Mouse (Mus musculus) hindlimb bud, embryonic 11.5 days (tissue): Measurements from ENCODE around the gene Ggact.
A peak's percentile ranks its signal among the peaks of the same experiment; 100 is the strongest.

Experiments used
- DNase-seq: peaks from one replicate; pipeline ENCODE4 v3.0.0-alpha.2; 2012; ENCODE audit warnings: low read depth, low spot score; ENCODE audit errors: extremely low spot score

Gene Ggact

DNA sequence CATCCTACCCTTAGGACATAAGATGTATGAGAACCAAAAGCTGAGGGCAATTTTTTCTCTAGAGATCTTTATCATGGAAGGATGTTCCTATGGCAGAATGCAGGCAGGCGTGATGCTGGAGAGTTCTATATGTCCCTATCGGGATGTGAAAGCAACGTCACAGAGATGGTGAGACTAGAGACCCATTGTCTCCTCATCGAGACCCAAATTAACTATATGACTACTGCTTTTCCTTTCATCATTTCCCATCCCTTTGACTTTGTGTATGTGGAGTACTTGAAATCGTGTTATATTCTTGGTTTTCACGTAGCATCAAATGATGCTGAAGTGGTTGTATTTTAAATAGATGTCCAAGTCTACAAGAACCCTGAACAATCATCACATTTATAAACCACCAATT lies at the start of gene Ggact:
Gene Ggact (minus strand): TSS at position 101 of the 400 bp plus-strand sequence.
- DNase-seq = no peak

DNA sequence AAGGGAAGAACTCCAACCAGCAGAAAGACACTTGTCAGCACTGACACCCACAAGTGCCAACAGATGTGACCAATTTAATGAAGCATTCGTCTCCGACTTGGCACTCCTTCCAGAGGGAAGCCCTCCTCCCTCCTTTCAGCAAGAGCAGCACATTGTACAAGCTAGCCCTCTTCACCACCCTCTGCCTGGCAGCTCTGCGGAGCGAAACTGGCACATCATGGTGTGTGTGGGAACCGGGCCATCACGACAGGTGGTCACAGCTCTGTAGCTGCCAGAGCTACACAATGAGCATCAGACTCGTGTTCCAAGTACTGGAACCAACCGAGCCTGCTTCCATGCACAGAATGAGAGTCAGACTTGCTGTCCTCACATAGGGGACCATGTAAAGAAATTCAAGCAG lies 44.4 kb upstream of the Ggact start:
- no peak for DNase-seq

DNA sequence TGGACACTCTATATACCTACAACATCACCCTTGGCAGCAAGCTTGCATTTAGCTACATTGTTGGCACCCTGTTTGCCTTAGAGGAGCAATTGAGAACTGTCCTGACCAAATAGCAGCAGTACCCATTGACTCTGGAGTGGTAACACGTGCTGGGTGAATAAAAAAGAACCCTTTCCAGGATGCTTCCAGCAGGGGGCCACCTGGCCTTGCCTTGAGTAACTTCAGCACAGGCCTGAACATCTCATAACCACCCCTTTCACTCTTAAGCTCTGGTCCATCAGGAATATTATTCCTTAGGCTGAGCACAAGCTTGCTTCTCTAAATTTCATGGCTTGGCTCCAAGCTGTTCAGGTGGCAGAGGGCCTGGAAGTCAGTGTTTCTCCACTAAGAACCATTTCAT lies 39.8 kb upstream of the Ggact start:
- DNase-seq = no peak

DNA sequence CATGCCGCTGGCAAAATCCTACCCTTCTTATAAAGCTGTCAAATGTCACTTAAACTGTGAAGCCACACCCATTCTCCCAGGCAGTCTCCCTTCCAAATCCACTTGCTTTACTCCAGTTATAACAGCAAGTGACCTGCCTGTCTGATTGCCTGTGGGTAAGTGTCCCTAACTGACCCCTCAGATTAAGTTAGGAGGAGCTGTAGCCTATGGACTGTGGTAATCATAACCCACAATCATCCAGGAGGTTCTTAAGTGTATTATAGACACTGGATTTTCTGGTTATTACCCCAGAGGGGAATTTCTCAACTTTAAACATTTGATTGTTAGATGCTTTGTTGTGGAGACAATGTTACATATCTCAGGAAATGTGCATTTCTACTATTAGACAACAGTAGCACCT lies 39.0 kb upstream of the Ggact start:
- no peak for DNase-seq

DNA sequence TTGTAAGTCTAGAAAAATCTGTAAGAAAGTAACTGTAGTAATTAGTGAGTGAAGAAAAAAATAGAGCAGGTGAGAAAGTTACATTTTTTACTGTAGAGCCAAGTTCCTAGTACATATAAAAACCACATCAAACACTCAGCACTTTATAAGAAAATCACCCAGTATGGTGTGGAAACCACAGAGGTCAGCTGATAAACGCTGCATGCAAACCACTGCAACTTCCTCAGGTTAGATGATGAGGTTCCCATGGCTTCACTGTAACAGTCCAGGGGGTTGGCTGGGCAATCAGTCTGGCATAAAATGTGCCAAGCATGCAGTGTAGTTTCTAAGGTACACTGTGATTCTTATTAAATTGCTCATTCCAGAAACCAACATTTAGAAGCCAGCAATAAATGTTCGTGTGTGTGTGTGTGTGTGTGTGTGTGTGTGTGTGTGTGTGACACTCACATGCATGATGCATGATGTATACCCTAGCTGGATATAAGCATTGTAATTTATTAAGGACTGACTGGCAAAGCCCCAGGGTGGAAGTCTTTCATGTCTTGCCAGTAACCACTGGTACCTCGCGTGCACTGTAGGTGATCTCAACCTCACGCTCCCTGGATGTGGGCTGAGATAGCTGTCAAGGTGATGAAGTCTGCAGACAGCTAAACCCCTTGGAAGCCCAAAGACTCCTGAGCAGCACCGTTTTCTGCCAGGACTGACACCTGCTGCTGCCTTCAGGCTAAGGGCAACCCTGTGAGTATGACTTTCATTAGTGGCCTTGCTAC lies 38.3 kb upstream of the Ggact start:
- no peak for DNase-seq

DNA sequence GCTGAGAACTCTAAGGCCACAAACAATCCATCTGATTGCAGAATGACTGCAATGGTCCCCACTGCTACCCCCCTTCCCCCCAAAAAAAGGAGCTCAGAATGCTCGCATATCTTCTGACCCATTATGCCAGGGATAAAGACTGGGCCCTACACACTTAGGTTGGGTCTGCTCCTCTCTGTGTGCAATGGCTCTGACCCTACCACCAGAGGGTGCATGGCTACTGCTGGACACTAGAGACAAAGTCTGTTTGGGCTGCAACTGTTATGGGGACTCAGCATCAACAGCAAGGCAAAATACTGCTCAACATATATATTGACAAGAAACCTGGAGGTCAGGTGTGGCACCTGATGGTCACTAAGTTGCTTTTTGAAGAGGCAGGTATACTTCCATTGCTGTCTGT lies 37.4 kb upstream of the Ggact start:
- DNase-seq = no peak

DNA sequence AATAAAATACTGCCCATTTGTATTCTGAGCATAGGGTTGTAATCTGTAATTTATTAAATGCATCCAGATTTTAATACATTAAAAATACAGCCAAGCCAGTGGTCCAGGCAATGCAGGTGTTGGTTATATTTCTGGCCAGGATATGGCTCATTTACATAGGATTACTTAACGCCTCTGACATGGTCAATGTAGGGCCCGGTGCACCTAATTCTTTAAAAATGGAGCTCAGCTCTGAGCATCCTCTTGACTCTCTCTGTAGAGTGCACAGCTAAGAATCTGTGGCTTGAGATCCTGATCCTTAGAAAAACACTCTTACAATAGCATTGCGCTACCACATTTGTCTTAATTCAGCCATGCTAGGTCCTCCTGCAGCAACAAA lies 29.9 kb upstream of the Ggact start:
- no peak for DNase-seq

DNA sequence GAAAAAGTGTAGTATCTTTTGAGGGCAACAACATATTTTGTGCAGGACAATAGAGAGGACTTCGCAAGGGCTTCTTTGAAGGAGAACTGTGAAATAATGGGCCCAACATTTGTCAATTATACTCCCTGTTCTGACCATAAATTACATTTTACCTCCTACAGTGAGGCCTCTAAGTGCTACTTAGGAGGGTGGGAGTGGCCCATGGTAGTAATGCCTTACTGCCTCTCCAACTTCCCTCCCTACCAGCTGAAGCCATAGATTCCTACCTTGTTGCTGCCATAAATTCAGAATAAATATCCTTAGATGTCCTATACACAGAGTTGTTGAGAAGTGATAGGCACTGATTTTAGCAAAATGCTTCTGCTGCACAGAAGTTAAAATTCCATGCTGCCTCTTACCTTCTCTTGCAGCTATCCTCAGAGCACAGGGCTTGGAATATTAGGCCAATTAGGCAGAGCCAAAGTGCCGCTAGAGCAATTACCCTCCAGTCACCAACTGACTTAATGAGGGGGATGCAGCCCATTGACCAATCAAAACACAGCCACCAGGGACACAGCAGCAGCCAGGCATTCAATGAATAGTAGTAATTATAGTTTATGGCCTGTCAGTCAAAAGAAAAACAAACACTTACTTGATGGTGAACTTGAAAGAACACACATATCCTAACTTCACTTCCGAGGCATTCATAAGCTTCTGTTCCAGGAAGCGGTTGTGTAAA lies 29.4 kb upstream of the Ggact start:
- DNase-seq = peak; percentile 44

DNA sequence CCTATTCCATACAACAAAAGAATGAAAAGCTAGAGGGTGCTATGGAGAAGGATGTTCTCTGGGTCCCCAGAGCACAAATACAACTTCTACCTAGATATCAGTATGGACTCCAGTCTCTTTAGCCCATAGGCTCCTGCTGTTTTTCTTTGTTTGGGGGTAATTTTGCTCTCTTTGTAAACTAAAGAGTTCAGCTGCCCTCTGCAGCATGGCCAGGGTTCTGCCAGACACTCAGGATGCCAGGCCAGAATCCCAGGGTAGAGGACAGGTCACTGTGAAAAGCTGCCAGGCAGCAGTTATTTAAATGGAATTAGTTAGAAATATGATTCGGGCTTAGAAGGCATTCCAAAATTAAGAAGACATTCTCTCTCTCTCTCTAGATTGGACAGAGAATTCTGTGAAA lies 22.9 kb upstream of the Ggact start:
- no peak for DNase-seq

DNA sequence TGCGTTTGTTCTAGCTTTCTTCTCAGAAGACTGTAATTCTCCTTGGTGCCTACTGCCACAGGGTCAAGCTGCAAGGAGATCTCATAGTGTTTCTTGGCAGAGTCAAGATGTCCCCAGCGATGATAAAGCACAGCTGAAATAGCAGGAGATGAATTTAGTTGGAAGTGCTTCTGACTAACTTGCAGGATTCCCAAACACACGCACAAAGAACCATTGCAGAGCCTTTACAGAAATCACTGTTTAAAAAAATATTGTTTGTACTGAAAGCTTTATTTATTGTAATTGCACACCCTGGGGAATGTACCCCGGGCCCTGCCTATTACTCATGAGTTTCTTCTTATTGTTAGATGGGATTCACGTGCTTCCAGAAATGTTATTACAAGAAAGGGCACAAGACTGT lies 6.5 kb upstream of the Ggact start:
- DNase-seq = no peak

DNA sequence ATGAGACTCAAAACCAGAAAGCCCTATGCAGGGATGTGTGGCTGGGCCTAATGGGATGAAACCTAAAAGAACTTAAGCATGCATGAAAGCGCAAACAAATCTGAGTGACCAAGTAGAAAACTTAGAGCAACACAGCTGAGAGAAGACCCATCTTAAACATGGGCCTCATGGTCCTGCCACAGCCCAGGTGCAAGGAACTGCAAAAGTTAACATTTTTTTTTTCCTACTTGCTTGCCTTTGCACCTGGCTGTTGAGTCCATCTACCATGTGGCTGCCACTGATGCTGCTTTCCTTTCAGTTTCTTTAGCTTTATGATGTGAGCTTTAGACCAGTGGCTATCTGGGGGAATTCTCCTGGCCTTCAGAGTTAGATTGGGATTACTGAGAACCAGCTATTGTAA lies 4.1 kb upstream of the Ggact start:
- no peak for DNase-seq

DNA sequence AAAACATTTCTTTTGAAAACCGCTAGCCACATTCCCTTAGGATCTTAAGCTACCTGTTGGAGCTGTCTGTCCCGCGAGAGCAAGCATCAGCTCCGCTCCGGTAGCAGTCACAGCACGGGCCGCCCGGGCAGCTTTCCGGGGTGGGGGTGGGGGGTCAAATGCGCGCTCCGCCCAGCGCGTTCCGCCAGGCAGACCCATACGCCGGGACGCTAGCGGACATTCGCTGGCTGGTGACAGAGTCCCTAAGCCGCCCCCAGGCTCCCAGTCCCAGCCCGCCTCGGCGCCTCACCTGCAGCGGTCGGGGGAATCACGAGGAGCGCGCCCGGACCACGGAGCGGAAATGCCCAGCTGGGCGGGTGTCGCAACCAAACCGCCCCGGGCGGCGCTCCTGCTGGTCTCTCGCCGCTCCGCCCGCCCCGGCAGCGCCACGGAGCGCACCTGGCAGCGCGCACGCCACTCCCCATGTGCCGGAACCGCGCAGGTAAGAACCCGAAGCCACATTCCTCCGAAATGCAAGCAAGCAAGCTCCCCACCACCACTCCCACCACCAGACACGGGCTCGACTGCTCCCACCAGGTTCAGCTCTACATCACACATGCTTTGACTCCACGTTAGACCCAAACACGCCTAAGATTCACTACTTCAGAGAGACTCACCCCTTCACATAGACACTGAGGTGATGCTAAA lies 602 bp downstream of the Ggact start:
- DNase-seq = no peak

DNA sequence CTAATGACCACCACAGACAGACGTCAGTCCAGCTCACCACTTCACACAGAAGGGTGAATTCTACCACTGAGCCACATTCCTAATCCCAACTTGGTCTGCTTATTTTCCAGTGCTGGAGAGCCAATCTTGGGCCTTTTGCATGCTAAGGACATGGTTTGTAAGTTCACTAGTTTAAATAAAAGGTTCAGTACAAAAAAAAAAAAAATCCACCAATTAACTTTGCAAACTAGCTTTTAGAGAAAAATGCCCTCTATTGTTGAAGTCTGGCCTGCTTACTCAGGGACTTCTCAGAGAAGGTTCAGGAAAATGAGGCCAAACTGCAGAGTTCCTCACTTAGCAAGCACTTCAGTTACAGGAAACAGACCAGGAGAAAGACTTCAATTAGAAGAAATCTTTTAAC lies 1.4 kb downstream of the Ggact start:
- no peak for DNase-seq

DNA sequence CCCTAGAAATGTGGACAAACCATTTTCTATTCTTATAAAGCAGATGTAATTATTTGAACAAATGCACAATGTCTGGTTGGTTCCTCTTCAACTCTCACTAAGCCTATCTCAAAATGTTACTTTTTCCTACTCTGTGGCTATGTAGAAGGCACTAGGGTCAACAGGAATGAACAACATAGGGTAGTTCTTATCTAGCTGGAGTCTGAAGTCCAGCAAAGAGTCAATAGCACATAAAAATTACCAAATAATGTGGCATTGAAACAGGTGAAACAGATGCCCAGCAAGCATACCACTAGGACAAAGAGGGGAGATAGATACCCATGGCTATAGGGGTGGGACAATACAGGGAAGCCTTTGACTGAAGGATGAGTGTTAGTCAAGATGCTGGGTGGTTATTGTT lies 2.3 kb downstream of the Ggact start:
- no peak for DNase-seq

DNA sequence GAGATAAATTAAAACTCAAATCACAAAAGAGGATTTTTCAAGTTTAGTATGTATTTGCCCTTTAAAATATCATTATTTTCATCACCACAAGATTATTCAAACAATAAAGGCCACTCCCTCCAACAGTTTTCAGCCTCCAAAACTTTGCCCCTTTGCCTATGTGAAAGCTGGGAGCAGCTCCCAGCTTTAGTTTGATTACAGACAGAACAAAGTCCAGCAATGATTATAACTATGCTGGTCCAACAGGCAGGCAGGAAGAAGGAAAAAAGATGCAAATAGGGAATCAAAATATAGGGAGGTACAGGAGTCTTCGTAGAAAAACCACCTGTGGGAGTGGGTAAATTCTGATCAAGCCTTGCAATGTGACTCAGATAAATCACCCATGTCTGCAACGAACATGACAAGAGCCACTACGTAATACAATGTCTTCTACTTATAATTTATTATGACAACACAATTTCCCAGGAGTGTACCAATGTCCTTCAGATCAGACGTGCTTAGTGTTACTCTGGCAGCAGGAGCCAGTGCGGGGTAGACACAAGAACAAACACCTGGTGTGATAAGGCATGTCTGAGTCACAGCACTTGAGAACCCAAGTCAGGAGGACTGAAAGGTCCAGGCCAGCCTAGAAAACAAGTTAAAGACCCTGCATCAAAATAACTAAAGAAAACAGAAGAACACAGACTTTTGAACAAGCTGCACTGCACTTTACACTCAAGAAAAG lies 4.0 kb downstream of the Ggact start:
- DNase-seq = no peak

DNA sequence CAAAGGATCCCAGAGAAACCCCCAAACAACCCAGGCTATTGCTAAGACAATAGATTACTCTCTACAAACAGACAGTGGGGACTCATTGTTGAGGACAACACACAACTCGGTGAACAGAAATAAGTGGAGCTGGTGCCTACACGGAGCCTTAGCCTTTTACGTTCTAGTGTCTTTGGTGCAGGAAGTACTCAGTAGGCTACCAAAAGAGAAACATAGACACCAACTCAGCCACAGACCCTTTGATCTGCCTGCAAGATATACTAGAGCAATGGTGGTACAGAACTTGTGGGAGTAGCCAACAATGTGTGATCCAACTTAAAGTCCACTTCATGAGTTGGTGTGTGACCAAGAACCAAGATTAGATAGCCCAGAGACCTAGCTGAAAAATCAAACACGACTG lies 5.5 kb downstream of the Ggact start:
- DNase-seq = no peak

DNA sequence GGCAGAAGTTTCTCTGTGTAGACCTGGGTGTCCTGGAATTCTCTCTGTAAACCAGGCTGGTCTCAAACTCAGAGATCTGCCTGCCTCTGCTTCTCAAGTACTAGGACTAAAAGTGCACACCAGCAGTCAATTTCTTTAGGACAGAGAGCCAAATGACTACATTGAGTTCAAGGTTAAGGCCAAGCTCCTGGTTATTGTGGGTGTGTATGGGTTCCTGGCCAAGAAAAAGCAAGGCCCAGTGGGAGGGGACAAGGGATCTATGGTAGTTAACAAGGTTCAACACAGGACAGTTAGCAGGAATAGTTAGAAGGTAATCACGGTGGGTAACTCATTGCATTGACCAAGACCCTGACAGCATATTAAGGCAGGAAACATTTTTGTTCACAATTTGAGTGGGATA lies 8.6 kb downstream of the Ggact start:
- DNase-seq = no peak

DNA sequence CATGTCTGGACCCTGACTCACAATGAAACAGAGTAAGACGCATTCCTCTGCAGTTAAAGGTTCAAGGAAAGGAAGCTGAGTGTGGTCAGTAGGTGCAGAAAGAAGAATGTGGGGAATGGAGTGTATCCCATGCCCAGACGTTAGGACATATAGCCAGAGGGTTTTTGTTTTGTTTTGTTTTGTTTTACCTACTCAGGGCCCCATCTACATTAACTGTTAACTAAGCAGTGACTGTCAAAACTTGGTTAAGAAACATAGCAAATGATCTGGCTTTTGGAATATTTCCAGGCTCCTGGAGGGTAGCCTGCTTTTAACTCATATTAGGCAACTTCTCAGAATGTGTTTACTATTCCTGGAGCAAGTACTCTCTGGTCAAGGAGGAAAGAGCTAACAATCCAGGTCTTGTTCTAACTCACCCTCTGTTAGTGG lies 9.6 kb downstream of the Ggact start:
- no peak for DNase-seq

DNA sequence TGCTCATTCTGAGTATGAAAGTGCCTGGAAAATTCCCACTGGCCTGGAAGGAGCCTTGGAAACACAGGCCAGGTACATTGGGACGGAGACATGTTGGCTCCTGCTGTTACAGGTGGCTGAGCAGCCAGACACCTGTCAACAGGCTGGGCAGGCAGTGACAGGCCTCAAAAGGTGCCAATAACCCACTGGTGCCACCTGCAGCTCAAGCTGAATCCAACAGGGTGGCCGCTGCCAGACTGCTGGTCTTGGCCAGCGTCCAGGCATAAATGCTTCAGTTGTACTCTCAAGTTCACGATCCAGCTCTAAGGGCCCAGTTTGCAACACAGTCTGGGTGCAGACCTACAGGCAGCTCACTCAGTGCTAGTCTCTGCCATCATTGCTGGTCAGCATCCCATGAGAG lies 10.7 kb downstream of the Ggact start:
- no peak for DNase-seq

DNA sequence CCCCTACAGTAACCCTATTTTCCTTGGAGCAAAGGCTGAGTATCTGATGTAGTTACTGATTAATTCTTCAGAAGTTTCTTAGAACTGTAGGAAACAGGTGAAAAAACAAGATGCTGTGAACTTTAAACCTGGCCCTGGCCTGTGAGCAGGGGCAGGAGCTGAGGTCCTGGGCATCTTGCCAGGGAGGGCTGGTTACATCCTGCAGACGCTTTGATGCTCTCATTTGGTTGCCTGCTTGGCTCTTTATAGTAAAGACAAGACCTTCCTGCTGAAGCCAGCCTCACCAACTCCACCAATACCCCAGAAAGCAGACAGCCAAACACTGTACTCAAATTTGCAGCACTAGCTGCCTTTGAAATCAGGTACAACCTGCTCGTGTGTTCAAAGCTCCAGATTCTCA lies 11.4 kb downstream of the Ggact start:
- DNase-seq = no peak

DNA sequence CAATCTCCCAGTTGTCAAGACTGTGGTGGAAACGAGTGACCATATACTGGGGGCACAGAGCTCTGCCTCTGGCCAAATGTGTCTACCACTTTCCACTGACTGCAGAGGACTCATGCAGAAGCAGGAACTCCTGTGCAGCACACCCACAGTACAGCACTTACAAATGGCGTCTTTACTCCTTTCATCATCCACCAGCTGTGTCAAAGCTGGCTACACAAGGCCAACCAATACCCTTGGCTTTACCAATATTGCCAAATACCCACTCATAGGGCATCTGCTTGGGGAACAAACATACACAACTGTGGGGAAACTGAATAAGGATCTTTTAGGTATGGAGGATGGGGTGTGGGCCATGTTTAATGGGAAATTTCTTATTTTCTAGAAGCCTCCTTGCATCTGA lies 11.8 kb downstream of the Ggact start:
- no peak for DNase-seq

DNA sequence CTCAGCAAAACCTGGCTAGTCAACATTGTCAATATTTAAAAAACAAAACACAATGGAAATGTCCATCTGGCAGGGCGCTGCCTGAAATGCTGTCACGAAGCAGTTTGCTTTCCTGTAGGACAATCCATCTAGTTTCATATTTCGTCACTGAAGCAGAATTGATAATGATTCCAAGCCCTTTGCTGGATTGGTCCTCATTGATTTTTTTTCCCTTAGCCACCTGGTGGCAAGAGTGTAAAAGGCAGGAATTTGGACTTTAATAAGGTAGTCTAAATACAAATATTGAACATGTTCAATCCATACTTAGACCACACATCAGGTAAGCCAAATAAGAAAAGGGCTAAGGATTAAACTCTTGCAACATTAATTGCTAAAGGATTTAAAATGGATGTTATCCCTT lies 12.4 kb downstream of the Ggact start:
- no peak for DNase-seq
